Mouse (Mus musculus): ENCODE data around the gene Ptgir. TPM values are rescaled to one million over a fixed set of nuclear protein-coding genes. Genes with fewer than 3 reads are reported as not detected.
A peak's percentile ranks its signal among the peaks of the same experiment; 100 is the strongest.

Gene Ptgir
- polyA plus RNA-seq, 1 experiment from 2014 or later, result 0.54 TPM

- H3K36me3 ChIP-seq, result no peaks in the 10 kb centered on the region
- WGBS, result 83% methylated on average over 7 of the region's 7 CpGs
- no peak overlapping the region for H3K4me2 ChIP-seq (replicated peaks)
- H3K27me3 ChIP-seq, result 0 out of 2 replicates have a peak, but pooled peaks cover 3% of the 10 kb centered on the region
- H3K9ac ChIP-seq (replicated peaks), result no peak overlapping the region
- no peaks in the 10 kb centered on the region for H3K9me3 ChIP-seq
- no peak overlapping the region for H3K4me3 ChIP-seq (replicated peaks)
- H3K4me1 ChIP-seq (replicated peaks), result peaks cover 30% of the 10 kb centered on the region
- ATAC-seq, result no peak
- no peak overlapping the region for H3K27ac ChIP-seq
Measured at GRCm38 (mm10) chr7:16907842-16908241, 1.6 kb downstream of the Ptgir start.

- H3K4me2 ChIP-seq (replicated peaks), result no peak overlapping the region
- H3K27ac ChIP-seq, result no peak overlapping the region
- peaks cover 30% of the 10 kb centered on the region for H3K4me1 ChIP-seq (replicated peaks)
- 0 out of 2 replicates have a peak, but pooled peaks cover 4% of the 10 kb centered on the region for H3K36me3 ChIP-seq
- no peak overlapping the region for H3K4me3 ChIP-seq (replicated peaks)
- H3K27me3 ChIP-seq, result 0 out of 2 replicates have a peak, but pooled peaks cover 3% of the 10 kb centered on the region
- 51% methylated on average over 11 of the region's 11 CpGs for WGBS
- no peak for ATAC-seq
- H3K9ac ChIP-seq (replicated peaks), result 0 out of 2 replicates have a peak overlapping the region, but pooled peaks have one; percentile 11
- no peaks in the 10 kb centered on the region for H3K9me3 ChIP-seq
Measured at GRCm38 (mm10) chr7:16908367-16908766, 2.1 kb downstream of the Ptgir start.

- H3K4me3 ChIP-seq (replicated peaks), result no peak overlapping the region
- 0 out of 2 replicates have a peak, but pooled peaks cover 5% of the 10 kb centered on the region for H3K36me3 ChIP-seq
- ATAC-seq, result no peak
- H3K4me1 ChIP-seq (replicated peaks), result peaks cover 30% of the 10 kb centered on the region
- H3K9me3 ChIP-seq, result no peaks in the 10 kb centered on the region
- WGBS, result 66% methylated on average over 11 of the region's 11 CpGs
- no peak overlapping the region for H3K27ac ChIP-seq
- H3K4me2 ChIP-seq (replicated peaks), result no peak overlapping the region
- 0 out of 2 replicates have a peak overlapping the region, but pooled peaks have one; percentile 11 for H3K9ac ChIP-seq (replicated peaks)
- H3K27me3 ChIP-seq, result 0 out of 2 replicates have a peak, but pooled peaks cover 3% of the 10 kb centered on the region
Measured at GRCm38 (mm10) chr7:16908859-16909258, 2.6 kb downstream of the Ptgir start.

GRCm38 (mm10) chr7:16909909-16910308 lies 3.6 kb downstream of the Ptgir start:
- H3K27me3 ChIP-seq, result 0 out of 2 replicates have a peak, but pooled peaks cover 3% of the 10 kb centered on the region
- 64% methylated on average over 10 of the region's 10 CpGs for WGBS

GRCm38 (mm10) chr7:16911904-16912303 lies 5.6 kb downstream of the Ptgir start:
- Histone ChIP-seq H3K27ac (no peak overlapping the region), H3K4me3 (replicated peaks) (no peak overlapping the region), H3K36me3 (peaks cover 32% of the 10 kb centered on the region), H3K4me1 (replicated peaks) (peaks cover 12% of the 10 kb centered on the region), H3K9ac (replicated peaks) (no peak overlapping the region), H3K27me3 (0 out of 2 replicates have a peak, but pooled peaks cover 3% of the 10 kb centered on the region), H3K4me2 (replicated peaks) (no peak overlapping the region), H3K9me3 (no peaks in the 10 kb centered on the region)
- 95% methylated on average over 3 of the region's 3 CpGs for WGBS
- no peak for ATAC-seq

More at GRCm38 (mm10) chr7:16909909-16910308, 3.6 kb downstream of the Ptgir start:
- ATAC-seq, result no peak
- Histone ChIP-seq H3K9ac (replicated peaks) (no peak overlapping the region), H3K4me2 (replicated peaks) (no peak overlapping the region), H3K27ac (no peak overlapping the region), H3K36me3 (peaks cover 12% of the 10 kb centered on the region), H3K4me3 (replicated peaks) (no peak overlapping the region), H3K4me1 (replicated peaks) (peaks cover 28% of the 10 kb centered on the region), H3K9me3 (no peaks in the 10 kb centered on the region)

GRCm38 (mm10) chr7:16912360-16912759 lies 6.1 kb downstream of the Ptgir start:
- no peak overlapping the region for H3K4me3 ChIP-seq (replicated peaks)
- H3K36me3 ChIP-seq, result peaks cover 37% of the 10 kb centered on the region
- H3K4me2 ChIP-seq (replicated peaks), result no peak overlapping the region
- no peaks in the 10 kb centered on the region for H3K9me3 ChIP-seq
- 65% methylated on average over 6 of the region's 6 CpGs for WGBS
- 0 out of 2 replicates have a peak overlapping the region, but pooled peaks have one; percentile 14 for H3K9ac ChIP-seq (replicated peaks)
- 0 out of 2 replicates have a peak, but pooled peaks cover 3% of the 10 kb centered on the region for H3K27me3 ChIP-seq
- H3K4me1 ChIP-seq (replicated peaks), result peaks cover 8% of the 10 kb centered on the region
- no peak for ATAC-seq
- H3K27ac ChIP-seq, result no peak overlapping the region

GRCm38 (mm10) chr7:16913806-16914452 lies 7.6 kb downstream of the Ptgir start:
- no peak overlapping the region for H3K27ac ChIP-seq
- 41% methylated on average over 10 of the region's 10 CpGs for WGBS

GRCm38 (mm10) chr7:16914453-16915343 lies 8.4 kb downstream of the Ptgir start:
- ATAC-seq, result no peak
- H3K27me3 ChIP-seq, result no peaks in the 10 kb centered on the region
- H3K4me1 ChIP-seq (replicated peaks), result peaks cover 23% of the 10 kb centered on the region
- 0 out of 2 replicates have a peak overlapping the region, but pooled peaks have one; percentile 12 for H3K27ac ChIP-seq
- no peak overlapping the region for H3K9ac ChIP-seq (replicated peaks)
- no peak overlapping the region for H3K4me2 ChIP-seq (replicated peaks)
- no peaks in the 10 kb centered on the region for H3K9me3 ChIP-seq
- 86% methylated on average over 18 of the region's 18 CpGs for WGBS
- H3K4me3 ChIP-seq (replicated peaks), result no peak overlapping the region
- H3K36me3 ChIP-seq, result peaks cover 60% of the 10 kb centered on the region

More at GRCm38 (mm10) chr7:16913806-16914452, 7.6 kb downstream of the Ptgir start:
- Histone ChIP-seq H3K4me1 (replicated peaks) (peaks cover 17% of the 10 kb centered on the region), H3K9ac (replicated peaks) (no peak overlapping the region), H3K4me2 (replicated peaks) (no peak overlapping the region), H3K9me3 (no peaks in the 10 kb centered on the region), H3K27me3 (0 out of 2 replicates have a peak, but pooled peaks cover under 1% of the 10 kb centered on the region), H3K4me3 (replicated peaks) (no peak overlapping the region), H3K36me3 (peaks cover 52% of the 10 kb centered on the region)
- ATAC-seq, result peak; percentile 69

- no peaks in the 10 kb centered on the region for H3K27me3 ChIP-seq
- H3K9ac ChIP-seq (replicated peaks), result no peak overlapping the region
- no peak overlapping the region for H3K4me3 ChIP-seq (replicated peaks)
- peaks cover 67% of the 10 kb centered on the region for H3K36me3 ChIP-seq
- H3K9me3 ChIP-seq, result no peaks in the 10 kb centered on the region
- 93% methylated on average over 32 of the region's 32 CpGs for WGBS
- peaks cover 33% of the 10 kb centered on the region for H3K4me1 ChIP-seq (replicated peaks)
- ATAC-seq, result no peak
- no peak overlapping the region for H3K27ac ChIP-seq
- H3K4me2 ChIP-seq (replicated peaks), result no peak overlapping the region
Measured at GRCm38 (mm10) chr7:16915461-16916340, 9.4 kb downstream of the Ptgir start.

- Histone ChIP-seq H3K4me2 (replicated peaks) (no peak overlapping the region), H3K4me3 (replicated peaks) (no peak overlapping the region), H3K27me3 (no peaks in the 10 kb centered on the region), H3K4me1 (replicated peaks) (peaks cover 42% of the 10 kb centered on the region), H3K36me3 (peaks cover 73% of the 10 kb centered on the region), H3K9ac (replicated peaks) (no peak overlapping the region; the same call in 1 of the 2 replicates), H3K9me3 (no peaks in the 10 kb centered on the region), H3K27ac (no peak overlapping the region)
- WGBS, result 87% methylated on average over 29 of the region's 30 CpGs
- no peak for ATAC-seq
Measured at GRCm38 (mm10) chr7:16916342-16917265, 10.3 kb downstream of the Ptgir start.
